Mouse (Mus musculus) bone marrow, adult 2 months (tissue): ENCODE measurements around the gene Smcp.

ENCODE experiments used
- CTCF ChIP-seq: fragments of 200-500 bp; IDR thresholded peaks from 2 replicates; pipeline ENCODE4 v1.5.1; 2011; ENCODE audit warnings: low read length, control low read depth; ENCODE audit not compliant: control insufficient read depth, insufficient read depth
- POLR2A ChIP-seq: fragments of 200-500 bp; IDR thresholded peaks from 2 replicates; pipeline ENCODE4 v1.6.1; 2011; ENCODE audit warnings: low read depth, mild to moderate bottlenecking, control low read depth, low read length, borderline replicate concordance; ENCODE audit not compliant: control insufficient read depth

DNA sequence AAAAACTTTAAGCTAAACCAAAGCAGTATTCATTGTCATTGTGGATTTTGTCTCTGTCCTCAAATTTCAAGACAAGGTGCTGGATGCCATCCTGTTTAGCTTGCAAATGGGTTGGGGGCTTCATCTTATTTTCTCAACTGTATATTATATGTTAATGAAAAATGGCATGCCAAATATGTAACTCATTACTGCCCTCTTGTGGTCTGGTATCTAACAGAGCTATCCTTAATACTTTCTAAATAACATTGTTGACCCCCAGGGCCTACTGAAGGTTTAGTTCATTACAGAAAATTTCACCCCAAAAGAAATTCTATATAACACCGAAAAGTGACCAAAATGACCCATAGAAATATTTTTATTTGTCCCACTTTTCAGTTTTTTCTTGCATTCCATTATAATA lies 13.4 kb upstream of the Smcp start:
- TF ChIP-seq CTCF (no peak), POLR2A (no peak)
